Mouse (Mus musculus): ENCODE measurements around the gene Rnf187.

The Rnf187 gene

DNA sequence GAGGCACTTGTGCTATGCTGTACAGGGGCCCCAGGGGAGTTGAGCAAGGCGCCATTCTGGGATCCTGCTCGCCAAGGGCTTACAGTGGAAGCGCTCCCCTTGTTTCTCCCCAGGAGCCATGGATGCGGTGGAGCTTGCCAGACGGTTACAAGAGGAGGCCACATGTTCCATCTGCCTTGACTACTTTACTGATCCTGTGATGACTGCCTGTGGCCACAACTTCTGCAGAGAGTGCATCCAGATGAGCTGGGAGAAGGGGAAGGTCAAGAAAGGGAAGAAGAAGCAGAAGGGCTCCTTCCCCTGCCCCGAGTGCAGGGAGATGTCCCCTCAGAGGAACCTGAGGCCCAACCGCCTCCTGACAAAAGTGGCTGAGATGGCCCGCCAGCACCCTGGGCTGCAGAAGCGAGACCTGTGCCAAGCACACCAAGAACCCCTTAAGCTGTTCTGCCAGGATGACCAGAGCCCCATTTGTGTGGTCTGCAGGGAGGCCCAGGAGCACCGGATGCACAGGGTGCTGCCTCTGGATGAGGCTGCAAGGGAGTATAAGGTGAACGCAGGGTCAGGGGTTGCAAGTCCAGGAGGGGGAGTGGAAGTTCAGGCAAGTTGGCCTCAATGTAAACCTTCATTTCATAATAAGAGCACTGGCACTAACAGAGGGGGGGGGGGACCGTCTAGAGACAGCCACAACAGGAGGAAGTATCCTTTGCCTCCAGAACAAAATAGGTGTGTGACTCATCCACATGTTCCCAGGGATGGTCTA, 26.5 kb upstream of the Rnf187 start:
- DNase-seq, result no peak

DNA sequence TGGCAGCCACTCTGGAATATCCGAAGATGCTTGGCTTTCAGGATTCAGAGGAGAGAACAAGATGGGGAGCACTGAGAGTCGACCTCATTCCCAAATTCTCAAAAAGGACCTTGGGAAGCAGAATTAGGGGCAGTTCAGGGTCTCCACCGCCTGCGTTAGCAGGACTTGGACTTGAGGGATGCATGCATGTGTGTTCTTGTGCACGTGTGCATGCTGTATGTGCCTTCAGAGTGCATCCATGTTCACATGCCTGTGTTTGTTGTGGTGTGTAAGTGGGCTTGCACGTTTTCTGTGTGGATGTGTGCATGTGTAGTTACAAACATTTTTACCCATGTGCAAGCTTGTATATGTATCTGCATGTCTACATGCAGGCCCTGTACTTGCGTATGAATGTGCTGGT, 25.5 kb upstream of the Rnf187 start:
- DNase-seq, result no peak

DNA sequence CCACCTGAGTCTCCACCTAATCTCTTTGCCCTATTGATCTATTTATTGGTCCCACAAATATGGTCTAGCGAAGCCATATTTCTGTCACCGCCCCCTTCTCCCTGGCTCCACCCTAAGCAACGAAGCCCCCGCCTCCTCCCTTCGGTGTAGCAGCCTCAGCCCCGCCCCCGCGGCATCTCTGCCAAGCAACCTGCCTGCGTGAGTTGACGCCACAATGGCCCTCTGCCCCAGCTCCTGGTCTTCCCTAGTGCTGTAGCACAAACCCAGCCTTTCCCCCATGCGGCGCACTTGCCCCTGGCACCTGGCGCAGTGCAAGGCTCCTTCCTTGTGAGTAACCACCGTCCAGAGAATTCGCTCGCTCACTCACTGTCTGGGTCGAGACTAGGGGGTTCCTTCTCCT, 24.8 kb upstream of the Rnf187 start:
- DNase-seq, result peak; percentile 53 to 59

DNA sequence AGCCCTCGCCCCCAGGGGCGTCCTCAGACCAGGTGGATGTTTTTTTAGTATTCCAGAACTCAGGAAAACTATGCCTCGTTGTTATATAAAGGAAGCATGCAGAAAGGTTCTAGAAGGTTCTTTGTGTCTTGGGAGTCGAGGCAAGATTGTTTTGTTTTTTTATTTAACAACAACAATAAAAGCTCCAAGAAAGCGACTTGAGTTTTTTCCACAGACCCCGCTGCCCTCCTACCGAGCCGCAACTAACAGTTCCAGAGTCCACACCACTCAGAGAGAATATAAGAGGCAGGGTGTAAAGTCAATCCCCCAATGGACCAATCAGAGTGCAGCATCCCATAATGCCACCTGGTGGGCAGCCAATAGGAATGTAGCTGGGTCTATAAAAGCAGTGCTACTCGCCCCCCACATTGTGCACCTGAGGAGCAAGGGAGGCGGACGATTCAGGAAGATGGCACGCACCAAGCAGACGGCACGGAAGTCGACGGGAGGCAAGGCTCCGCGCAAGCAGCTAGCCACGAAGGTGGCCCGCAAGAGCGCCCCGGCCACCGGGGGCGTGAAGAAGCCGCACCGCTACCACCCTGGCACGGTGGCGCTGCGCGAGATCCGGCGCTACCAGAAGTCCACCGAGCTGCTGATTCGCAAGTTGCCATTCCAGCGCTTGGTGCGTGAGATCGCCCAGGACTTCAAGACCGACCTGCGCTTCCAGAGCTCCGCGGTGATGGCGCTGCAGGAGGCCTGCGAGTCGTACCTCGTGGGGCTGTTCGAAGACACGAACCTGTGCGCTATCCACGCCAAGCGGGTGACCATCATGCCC, 22.9 kb upstream of the Rnf187 start:
- DNase-seq, result no peak

DNA sequence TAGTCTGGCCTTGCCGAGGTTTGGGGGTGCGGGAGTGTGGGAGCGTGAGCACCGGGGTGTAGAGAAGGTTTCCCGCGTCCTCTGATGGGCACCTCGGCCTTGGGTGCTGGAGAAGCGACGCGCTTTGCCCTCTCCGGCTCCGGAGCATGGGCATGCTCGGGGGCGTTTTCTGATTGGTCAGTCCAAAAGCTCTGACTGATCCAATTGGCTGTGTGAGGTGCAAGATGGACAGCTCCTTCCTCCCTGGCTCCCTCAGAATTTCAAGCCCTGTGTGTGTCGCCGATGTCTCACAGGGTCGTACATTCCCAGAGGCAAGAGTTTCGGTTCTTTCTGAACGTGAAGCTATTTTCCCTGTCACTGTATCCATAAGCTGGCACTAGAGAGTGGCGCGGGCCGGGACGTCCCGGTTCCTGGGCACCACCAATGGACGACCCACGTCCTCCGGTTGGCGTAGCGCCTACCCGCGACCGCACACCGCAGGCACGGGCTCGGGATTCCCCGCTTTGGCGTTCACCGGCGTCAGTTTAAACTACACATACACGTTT, 21.3 kb upstream of the Rnf187 start:
- peak; percentile 82 to 85 for DNase-seq

DNA sequence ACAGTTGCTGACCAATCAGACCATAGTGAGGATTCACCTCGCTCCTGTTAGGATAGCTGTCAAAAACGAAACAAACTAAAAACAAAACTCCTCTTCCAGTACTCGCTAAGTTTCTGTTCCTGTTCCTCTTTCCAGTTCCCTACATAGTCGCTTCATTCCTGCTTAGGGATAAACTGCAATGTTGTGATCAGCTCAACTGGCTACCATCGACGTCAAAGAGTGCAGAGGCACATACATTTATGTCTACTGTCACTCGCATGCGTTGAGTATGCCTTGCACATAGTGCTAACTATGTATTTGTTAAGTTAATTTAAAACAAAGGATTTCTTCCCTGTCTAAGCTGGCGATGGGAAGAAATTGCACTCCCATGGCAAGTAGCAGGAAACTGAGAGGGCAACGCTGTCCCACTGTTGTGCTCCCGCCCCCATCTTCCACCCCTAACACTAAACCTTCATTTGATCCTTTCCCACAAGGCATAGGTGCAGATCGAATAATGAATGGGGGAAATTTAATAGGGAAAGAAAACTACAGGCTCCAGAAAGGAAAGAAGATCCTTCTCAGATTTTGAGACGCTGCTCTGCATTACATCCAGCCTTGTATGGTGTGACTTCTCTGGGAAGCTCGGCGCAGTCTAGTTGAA, 20.6 kb upstream of the Rnf187 start:
- no peak for DNase-seq

DNA sequence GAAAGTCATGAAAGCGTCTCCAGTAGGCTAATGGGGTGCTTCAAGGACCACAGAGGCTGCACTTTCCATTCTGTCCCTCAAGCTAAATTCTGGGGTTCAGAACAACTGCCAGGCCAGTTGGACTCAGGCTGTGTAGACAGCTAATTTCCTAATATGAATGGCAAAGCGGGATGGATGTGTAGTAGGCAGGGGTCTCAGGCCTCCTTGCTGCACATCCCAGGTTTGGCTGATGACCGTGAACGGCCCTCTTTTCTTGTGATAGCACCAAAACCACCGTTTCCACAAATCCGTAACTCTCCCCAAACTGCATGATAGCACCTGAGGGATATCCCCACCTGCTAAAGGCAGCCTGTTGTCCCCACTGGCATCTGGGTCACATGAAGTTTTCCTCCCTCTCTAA, 19.8 kb upstream of the Rnf187 start:
- DNase-seq, result no peak

DNA sequence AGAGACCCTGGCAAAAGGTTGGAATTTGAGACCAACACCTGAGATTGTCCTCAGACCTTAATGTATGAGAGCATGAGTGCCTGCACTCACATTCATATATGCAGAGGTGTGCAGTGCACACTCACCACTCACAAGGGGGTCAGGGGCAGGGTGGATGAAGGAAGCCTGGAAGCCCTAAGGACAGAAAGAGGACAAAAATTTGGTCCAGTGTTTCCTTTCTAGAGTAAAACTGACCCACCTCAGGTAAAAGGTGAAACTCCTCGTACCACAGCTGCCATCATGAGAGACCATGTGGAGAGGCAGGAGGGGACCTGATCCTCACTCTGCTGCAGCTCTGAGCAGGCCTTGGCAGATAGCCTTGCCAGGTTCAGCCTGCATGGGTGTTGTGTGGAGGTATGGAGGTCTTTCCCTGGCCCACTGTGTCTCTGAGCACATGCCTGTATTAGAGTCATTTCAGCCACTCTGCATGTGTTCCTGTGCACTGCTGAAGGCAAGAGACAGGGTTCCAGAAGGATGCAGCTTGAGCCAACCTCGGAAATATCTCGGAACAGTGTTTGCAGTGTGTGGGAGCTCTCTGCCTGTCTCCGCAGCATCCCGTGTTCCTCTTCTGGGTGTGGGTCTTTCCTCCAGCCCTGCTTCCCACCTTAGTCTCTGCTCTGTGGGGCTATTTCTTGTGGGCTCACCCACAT, 18.7 kb upstream of the Rnf187 start:
- DNase-seq, result no peak

DNA sequence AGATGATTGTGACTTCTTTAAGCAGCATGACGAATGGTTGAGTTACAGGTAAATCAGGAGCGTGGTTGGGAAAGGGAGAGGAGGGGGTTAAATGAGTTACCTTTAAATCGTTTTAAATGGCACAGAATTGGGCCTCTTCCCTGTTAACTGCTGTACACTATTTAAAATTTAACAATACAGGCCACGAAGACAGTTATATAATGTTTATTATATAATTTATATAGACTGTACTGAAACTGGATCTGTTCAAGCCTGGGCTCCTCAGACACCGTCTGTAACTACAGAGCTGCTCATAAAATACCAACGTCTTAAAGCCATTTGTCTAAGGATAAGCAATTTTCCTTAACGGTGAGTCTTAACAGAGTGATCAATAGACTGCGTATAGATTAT, 17.1 kb upstream of the Rnf187 start:
- no peak for DNase-seq

DNA sequence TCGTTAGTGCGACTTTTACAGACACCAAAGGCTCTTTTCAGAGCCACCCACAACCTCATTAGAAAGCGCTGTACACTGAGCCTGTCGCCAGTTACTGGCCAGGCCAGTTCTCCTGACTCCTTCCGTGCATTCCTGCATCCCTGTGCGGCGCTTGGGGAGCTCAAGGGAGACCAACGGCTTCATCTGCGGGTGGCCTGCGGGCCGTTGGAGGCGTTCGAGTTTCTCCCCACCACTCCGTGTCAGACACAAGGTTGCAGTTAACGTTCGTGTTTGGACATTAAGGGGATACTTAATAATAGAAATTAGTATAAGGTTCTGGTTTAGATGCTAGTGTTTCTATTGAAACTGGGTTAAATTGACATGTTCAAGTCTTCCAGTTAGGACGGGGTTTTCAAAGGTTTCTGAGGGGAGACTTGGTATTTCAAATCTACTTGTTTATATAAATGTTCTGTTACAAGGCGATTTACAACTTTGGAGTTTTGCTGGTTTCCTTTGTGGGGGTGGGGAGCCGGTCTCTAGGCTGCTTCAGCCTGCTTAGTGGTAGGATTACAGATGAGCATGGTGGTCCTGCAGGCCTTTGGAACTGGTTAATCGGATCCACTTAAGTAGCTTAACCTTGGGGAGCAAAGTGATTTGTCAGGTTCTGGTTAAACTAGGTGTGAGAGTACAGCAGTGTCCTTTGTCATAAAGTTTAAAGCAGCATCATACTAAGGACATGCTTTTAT, 16.6 kb upstream of the Rnf187 start:
- no peak for DNase-seq

DNA sequence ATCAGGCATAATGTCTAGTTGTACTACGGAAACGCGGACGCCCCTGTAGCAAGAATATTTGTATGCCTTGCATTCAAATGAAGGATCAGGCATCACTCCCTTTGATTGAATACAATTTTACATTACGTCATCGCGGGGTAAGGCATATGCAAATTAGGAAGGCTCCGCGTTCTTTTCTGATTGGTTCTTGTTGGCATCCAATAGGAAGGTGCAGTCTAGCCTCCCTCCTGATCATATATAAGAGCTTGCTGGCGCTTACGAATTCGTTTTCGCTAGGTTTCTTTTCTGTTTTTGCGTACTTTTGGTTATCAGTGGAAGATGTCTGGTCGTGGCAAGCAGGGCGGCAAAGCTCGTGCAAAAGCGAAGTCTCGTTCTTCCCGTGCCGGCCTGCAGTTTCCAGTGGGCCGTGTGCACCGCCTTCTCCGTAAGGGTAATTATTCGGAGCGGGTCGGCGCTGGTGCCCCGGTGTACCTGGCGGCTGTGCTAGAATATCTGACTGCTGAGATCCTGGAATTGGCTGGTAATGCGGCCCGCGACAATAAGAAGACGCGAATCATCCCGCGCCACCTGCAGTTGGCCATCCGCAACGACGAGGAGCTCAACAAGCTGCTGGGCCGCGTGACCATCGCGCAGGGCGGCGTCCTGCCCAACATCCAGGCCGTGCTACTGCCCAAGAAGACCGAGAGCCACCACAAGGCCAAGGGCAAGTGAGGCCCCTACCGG, 15.9 kb upstream of the Rnf187 start, which contains the start of the genes Hist3h2a and Trim17:
Gene Hist3h2a, plus strand, starts transcription at position 266 of the 723 bp plus-strand sequence.
Gene Trim17, plus strand, starts transcription at position 266 of the 723 bp plus-strand sequence.
- DNase-seq, result peak; percentile 91 to 93

DNA sequence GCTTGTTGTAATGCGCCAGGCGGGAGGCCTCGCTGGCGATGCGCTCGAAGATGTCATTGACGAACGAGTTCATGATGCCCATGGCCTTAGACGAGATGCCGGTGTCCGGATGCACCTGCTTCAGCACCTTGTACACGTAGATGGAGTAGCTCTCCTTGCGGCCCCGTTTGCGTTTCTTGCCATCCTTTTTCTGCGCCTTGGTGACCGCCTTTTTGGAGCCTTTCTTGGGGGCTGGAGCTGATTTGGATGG, 15.4 kb upstream of the Rnf187 start:
- DNase-seq, result peak in 1 of 2 experiments; percentile 57

DNA sequence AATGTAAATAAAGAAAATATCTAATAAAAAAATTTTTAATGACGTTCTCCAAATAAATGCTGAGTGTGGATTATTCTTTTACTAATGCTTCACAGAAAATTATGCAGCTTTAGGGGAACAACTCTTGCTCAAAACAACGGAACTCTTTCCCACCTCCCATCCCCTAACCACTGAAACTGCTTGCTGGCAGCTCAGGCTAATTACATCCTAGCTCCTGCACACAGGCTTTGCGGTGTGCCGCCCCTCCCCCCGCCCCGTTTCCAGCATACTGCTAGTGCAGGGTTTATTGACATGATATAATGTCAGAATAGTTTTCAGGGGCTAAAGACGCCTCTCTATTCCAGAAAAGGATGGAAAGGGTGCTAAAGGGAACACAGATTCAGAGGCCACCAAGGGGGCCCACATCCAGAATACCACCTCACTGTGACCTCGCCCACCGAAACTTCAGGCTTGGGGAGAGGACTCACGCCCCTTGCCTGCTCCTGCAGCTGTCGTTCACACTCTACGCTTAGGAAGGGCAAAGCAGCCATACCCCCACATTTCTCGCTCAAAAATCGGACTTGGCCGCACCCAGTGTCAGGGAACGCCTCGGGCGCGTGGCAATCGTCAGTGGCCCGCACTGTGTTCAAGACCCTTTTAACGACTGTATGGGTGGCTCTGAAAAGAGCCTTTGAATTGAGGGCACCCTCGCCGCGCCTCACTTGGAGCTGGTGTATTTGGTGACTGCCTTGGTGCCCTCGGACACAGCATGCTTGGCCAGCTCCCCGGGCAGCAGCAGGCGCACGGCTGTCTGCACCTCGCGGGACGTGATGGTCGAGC, 14.8 kb upstream of the Rnf187 start:
- DNase-seq, result peak in 1 of 2 experiments; percentile 38

DNA sequence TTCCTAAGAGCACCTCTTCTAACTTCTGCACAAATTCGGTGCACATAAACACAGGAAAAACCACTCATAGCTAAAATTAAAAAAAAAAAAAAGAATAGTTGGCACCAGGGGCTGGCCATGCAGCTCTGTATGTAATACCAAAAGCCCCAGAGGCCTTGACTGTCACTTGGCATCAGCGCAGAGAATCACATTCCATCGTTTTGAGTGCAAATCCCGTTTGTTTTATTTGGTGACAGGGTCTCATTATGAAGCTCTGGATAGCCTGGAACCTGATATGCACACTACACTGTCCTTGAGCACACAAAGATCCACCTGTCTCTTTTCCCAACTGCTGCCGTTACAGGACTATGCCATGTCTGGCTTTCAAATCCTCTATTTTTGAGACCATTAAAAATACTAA, 12.5 kb upstream of the Rnf187 start:
- DNase-seq, result no peak

DNA sequence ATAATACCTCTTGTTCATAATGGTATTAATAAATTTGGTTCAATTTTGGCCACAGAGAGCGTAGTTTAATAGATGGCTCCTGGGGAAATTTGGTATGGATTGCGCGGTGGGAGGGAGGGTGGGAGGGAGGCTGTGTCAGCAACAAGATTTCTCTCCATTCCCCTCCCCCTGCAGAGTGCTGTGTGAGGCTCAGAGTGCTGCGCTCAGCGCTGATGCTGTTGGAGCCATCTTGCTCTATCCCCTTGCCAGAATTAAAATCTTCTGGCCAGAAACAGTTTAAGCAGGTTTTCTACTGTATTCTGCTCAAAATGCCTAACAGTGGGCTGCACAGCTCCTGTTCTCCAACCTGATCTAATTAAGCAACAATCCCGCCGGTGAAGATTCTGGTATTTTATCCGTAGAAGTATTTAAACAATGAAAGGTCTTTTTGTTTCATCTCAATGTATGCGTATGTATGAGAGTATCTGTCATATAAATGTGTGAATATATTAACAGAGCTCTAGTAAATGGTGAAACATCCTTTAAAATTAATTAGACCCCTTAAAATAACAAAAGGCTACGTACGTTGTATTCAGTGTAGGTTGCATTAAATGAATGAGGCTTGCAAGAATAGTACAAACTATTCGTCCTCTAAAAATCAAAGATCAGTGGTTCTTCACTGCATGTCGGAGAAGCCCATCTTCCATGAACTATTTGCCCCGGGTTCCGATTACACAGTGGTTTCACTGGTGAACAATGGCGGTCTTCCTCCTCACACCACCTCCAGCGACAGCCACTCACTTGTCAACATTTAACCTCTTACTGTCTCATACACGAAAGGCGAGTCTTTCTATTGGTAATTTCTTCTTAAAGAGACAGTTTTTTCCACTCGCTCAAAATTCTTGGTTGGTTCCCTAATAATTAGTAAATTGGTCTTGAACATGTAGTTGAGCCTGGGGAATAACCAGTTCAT, 11.0 kb upstream of the Rnf187 start:
- no peak for DNase-seq

DNA sequence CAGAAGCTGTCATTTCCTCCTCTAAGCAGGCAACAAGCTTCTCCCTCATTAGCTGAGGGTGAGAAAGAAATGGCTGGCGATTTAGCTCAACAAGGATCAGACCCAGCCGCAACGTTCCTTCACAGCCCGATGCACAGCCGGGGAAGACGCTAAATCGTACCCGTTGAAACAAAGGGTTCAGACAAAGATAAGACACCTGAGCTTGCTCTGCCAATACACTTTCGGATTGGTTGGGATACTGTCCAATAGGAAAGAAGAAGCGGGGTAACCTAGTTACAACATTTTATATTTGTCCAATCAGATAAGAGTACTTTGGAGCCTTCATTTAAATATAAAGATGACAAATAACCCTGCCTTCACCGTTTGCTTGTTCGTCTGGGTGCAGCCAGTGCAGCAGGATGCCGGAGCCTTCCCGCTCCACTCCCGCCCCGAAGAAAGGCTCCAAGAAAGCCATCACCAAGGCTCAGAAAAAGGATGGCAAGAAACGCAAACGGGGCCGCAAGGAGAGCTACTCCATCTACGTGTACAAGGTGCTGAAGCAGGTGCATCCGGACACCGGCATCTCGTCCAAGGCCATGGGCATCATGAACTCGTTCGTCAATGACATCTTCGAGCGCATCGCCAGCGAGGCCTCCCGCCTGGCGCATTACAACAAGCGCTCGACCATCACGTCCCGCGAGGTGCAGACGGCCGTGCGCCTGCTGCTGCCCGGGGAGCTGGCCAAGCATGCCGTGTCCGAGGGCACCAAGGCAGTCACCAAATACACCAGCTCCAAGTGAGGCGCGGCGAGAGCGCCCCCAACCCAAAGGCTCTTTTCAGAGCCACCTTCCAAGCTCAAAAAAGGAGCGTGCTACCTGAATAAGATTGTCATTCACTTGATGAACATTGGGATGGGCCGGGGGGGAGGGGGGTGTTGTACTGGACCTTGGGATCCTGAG, 10.1 kb upstream of the Rnf187 start, which contains the start of gene Hist3h2ba:
Gene Hist3h2ba, plus strand, starts transcription at position 379 of the 938 bp plus-strand sequence.
- DNase-seq, result peak in 1 of 2 experiments; percentile 45

DNA sequence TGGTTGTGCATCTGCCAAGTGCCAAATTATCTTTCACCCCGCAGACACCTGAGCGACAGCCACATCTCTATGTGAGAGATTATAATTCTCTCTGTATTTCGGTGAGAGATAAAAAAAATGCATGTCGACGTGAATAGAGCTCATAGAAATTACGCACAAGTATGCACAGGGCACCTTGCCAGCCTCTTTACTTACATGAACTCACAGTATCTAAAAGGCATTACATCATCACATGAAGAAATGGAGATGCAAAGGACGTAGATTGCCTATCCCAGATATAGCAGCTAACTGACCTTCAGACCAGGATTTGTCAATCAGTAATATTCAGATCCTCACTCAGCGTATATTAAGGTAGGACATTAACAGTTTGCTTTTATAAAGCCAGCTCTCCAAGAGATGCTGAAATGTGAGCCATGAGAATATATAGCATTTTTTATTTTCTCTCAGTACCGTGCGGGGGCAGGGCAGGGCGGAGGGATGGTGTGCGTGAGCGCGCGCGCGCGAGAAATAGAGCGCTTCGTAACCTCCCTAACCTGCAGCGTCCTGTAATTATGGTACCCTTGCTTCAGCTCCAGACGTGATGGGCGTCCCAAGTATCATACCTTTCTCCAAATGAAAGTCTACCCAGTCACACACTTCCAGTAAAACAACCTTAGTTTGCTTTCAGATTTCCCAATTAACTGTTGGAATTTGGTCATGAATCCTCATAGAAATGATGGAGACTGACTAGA, 9.2 kb upstream of the Rnf187 start:
- DNase-seq, result no peak
